Mouse (Mus musculus): ENCODE measurements around the gene Grid1.

Gene Grid1

GRCm38 (mm10) chr14:35008674-35009073 lies 188.8 kb downstream of the Grid1 start:
- no peak for DNase-seq (ENCODE audit: low spot score in 2 of 2)

GRCm38 (mm10) chr14:35009074-35009473 lies 189.2 kb downstream of the Grid1 start:
- DNase-seq (ENCODE audit: low spot score in 2 of 2): no peak

- DNase-seq (ENCODE audit: low spot score in 2 of 2): no peak
Measured at GRCm38 (mm10) chr14:35026686-35027085, 206.8 kb downstream of the Grid1 start.

- no peak for DNase-seq (ENCODE audit: low spot score in 2 of 2)
Measured at GRCm38 (mm10) chr14:35027501-35028140, 207.7 kb downstream of the Grid1 start.

- DNase-seq (ENCODE audit: low spot score in 2 of 2): no peak
Measured at GRCm38 (mm10) chr14:35029626-35030025, 209.7 kb downstream of the Grid1 start.

GRCm38 (mm10) chr14:35030271-35030670 lies 210.4 kb downstream of the Grid1 start:
- no peak for DNase-seq (ENCODE audit: low spot score in 2 of 2)

GRCm38 (mm10) chr14:35032283-35032682 lies 212.4 kb downstream of the Grid1 start:
- no peak for DNase-seq (ENCODE audit: low spot score in 2 of 2)

- no peak for DNase-seq (ENCODE audit: low spot score in 2 of 2)
Measured at GRCm38 (mm10) chr14:35044268-35044667, 224.4 kb downstream of the Grid1 start.

GRCm38 (mm10) chr14:35044918-35045698 lies 225.2 kb downstream of the Grid1 start:
- no peak for DNase-seq (ENCODE audit: low spot score in 2 of 2)

GRCm38 (mm10) chr14:35049231-35049630 lies 229.3 kb downstream of the Grid1 start:
- no peak for DNase-seq (ENCODE audit: low spot score in 2 of 2)

GRCm38 (mm10) chr14:35054139-35054538 lies 234.2 kb downstream of the Grid1 start:
- DNase-seq (ENCODE audit: low spot score in 2 of 2): no peak

GRCm38 (mm10) chr14:35074636-35075035 lies 254.7 kb downstream of the Grid1 start:
- DNase-seq (ENCODE audit: low spot score in 2 of 2): peak; percentile 41 to 60

GRCm38 (mm10) chr14:35079954-35080353 lies 260.0 kb downstream of the Grid1 start:
- no peak for DNase-seq (ENCODE audit: low spot score in 2 of 2)

GRCm38 (mm10) chr14:35092646-35093045 lies 272.7 kb downstream of the Grid1 start:
- no peak for DNase-seq (ENCODE audit: low spot score in 2 of 2)

- DNase-seq (ENCODE audit: low spot score in 2 of 2): no peak
Measured at GRCm38 (mm10) chr14:35093561-35094186, 273.8 kb downstream of the Grid1 start.

- no peak for DNase-seq (ENCODE audit: low spot score in 2 of 2)
Measured at GRCm38 (mm10) chr14:35095506-35096059, 275.7 kb downstream of the Grid1 start.

GRCm38 (mm10) chr14:35096085-35096484 lies 276.2 kb downstream of the Grid1 start:
- DNase-seq (ENCODE audit: low spot score in 2 of 2): no peak

GRCm38 (mm10) chr14:35097166-35097565 lies 277.3 kb downstream of the Grid1 start:
- DNase-seq (ENCODE audit: low spot score in 2 of 2): peak; percentile 32 to 35

GRCm38 (mm10) chr14:35103639-35104210 lies 283.8 kb downstream of the Grid1 start:
- no peak for DNase-seq (ENCODE audit: low spot score in 2 of 2)

GRCm38 (mm10) chr14:35107596-35107995 lies 287.7 kb downstream of the Grid1 start:
- DNase-seq (ENCODE audit: low spot score in 2 of 2): no peak

- DNase-seq (ENCODE audit: low spot score in 2 of 2): peak in 1 of 2 experiments; percentile 52
Measured at GRCm38 (mm10) chr14:35110928-35111327, 291.0 kb downstream of the Grid1 start.
